Mouse (Mus musculus): ENCODE results near the gene Cd300lg.

Cd300lg gene

GRCm38 (mm10) chr11:102101219-102101618, 59.9 kb downstream of the Cd300lg start, which contains the start of gene Ppy:
TSS of gene Ppy (minus strand) at chr11:102101319.
- DNase-seq, result no peak

DNA sequence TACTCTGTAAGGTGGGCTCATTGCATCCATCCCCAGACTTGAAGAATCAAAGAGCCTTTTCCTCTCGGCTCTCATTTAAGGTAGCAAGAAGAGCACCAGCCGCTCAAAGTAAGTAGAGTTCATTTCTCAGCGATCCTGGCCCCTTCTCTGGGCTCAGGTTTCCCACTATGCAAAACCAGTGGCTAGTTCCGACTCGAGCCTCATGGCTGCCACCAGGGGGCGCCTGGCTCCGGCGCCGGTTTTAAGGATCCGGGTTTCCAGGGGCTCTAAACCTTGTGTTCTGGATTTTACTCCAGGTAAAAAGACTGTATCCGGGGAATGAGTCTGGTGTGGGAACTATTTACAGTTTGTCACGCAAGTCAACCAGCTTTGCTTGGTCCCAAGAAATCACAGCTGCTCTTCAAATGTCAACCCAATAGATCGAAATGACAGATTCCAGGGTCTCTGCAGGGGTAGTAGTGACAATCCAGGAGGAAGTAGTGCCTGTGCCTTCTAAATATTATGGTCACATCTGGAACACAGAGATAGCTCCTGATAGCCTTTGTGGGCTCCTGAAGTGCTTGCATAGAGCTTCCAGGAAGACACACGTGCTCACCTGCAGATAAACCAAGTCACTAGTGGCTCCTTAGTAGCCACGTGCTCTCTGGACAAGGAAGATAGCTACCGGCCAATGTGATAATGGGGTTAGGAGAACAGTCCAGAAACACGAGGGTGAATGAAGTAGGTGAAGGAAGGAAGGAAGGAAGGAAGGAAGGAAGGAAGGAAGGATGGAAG, 61.4 kb downstream of the Cd300lg start:
- DNase-seq, result peak; percentile 73 to 74
